ENCODE assay signal across 8 mouse cellular contexts in the genomic region with DNA sequence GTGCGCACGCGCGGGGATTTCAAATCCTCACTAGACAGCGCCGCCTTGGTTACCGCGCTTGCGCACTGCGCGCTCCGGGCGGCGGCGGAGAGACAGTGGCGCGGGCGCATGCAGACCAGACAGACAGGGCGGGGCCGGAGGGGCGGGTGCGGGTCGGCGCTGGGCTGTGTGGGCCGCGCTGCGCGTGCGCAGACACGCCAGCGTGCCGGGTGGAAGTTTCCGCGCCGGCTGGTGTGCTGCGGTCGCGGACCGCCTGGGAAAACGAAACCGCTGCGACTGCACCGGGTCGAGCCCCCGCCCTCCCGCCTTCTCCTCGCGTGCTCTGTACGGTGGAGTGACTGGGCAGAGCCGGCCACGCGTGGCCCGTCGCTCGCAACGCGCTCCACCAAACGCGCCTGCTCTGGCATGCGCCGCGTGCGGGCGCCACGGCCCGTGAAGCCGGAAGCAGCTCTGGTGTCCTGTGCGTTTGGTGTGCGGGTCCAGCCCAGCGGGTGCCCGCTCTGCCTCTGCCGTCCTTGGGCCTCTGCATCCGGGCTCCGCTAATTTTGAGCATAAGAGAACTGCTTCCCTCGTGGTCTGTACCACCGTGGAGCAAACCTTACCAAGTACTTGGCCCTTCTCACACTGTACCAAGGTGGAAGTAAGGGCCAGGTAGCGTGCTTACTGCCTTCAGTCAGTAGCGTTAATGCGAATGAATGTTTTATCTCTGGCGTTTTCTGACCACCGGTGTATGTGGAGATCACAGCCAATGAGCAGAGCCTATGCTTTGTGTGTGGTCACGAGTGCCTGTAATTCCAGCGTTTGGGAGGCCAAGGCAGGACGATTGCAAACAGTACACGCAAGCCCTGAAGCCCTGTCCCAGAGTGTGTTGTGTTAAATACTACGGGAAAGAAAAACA. TPM values are rescaled to one million over a fixed set of nuclear protein-coding genes. Genes with fewer than 3 reads are reported as not detected.
DNase-seq lines count a peak whose midpoint lies in the region; ATAC-seq and TF ChIP-seq lines count a peak whose summit lies in the region.

No protein-coding gene starts in this region.

- H3K27me3 ChIP-seq in Patski = no peaks in the 10 kb centered on the region
- H3K27me3 ChIP-seq in hindbrain, embryonic 14.5 days (ENCODE audit: control insufficient read depth, insufficient read depth, low read length) = no peaks in the 10 kb centered on the region

- ATAC-seq in Patski = peak; percentile 61
- peak; percentile 94 for ATAC-seq in hindbrain, embryonic 14.5 days (ENCODE audit: low FRiP score)

- peak overlapping the region; percentile 98 for H3K27ac ChIP-seq in hindbrain, embryonic 14.5 days

- in situ Hi-C loops in Patski (cut with MboI; ENCODE audit: low pct_unique_long_range_greater_than_20kb) = loop anchor here (25.0 kb wide), 1 partner anchor 1052 kb away; no protein-coding TSS in a partner anchor

- no peaks in the 10 kb centered on the region for H3K9me3 ChIP-seq in hindbrain, embryonic 14.5 days (ENCODE audit: control insufficient read depth, low read length)

- H3K9ac ChIP-seq in hindbrain, embryonic 14.5 days = peak overlapping the region; percentile 90

- POLR2A ChIA-PET in Patski (lab: Charles Lee) = no interaction called here

- peak overlapping the region; percentile 78 for H3K4me2 ChIP-seq in hindbrain, embryonic 14.5 days (replicated peaks)

- CTCF ChIA-PET in Patski (lab: Charles Lee) = no interaction called here

- peak; percentile 62 for DNase-seq in Patski (ENCODE audit: low read depth, low spot score)
- DNase-seq in cerebellum, postnatal 14 days = peak; percentile 99
- DNase-seq in frontal cortex, postnatal 14 days (ENCODE audit: low spot score in 2 of 2) = peak; percentile 94 to 95
- peak; percentile 99 for DNase-seq in hindbrain, embryonic 14.5 days (ENCODE audit: low spot score)
- peak; percentile 96 to 97 for DNase-seq in layer of hippocampus, postnatal 36 days
- DNase-seq in lung, postnatal 36 days = peak; percentile 99
- peak; percentile 98 for DNase-seq in retina, postnatal 1 day
- DNase-seq in urinary bladder, adult 18-20 months (ENCODE audit: low spot score in 2 of 2) = peak; percentile 88 to 97

- WGBS in hindbrain, embryonic 14.5 days = under 1% methylated on average over 60 of the region's 86 CpGs

- peaks cover 50% of the 10 kb centered on the region for H3K4me1 ChIP-seq in hindbrain, embryonic 14.5 days (replicated peaks; ENCODE audit: control insufficient read depth, insufficient read depth, low read length)

- no peaks in the 10 kb centered on the region; the same call in 1 of the 2 replicates for H3K36me3 ChIP-seq in hindbrain, embryonic 14.5 days (replicated peaks; ENCODE audit: control insufficient read depth, insufficient read depth)

- TF ChIP-seq CTCF in Patski (IDR thresholded peaks at IDR 0.05) = no peak

- H3K4me3 ChIP-seq in hindbrain, embryonic 14.5 days (replicated peaks; ENCODE audit: low read length) = peak overlapping the region; percentile 94

RNA-seq across cellular contexts. Expression of gene Tent4a, which starts 0.5 kb away (rescaled TPM):
- polyA plus RNA-seq in Patski (2021) = 27.7 TPM
- 8.9 and 9.3 TPM in 2 replicates for polyA plus RNA-seq in hindbrain, embryonic 14.5 days (2014; fragmentation: Nextera tagmentation; extraction: Ambion mirVana)
- 10 to 100 TPM; 47.0 to 49.1 TPM for total RNA-seq in layer of hippocampus, postnatal 36 days (2021)

RNA-seq across cellular contexts. Expression of gene Nsun2, which starts 1.4 kb away (rescaled TPM):
- 100 TPM for polyA plus RNA-seq in Patski (2021)
- 73.3 and 86.6 TPM in 2 replicates for polyA plus RNA-seq in hindbrain, embryonic 14.5 days (2014; fragmentation: Nextera tagmentation; extraction: Ambion mirVana)
- 10 to 100 TPM; 88.2 to 97.5 TPM for total RNA-seq in layer of hippocampus, postnatal 36 days (2021)

Comparison
In these comparisons a context has a peak if more than half of its experiments do, and no peak if none do; other contexts are left out.
1. Peak in every context shown above with its lines: DNase-seq, ATAC-seq, H3K4me3 ChIP-seq and H3K27ac ChIP-seq.